Mouse (Mus musculus) heart, postnatal 0 days (tissue): ENCODE data around the gene Coq9.

Experiments
- CTCF ChIP-seq: IDR thresholded peaks from 2 replicates; pipeline ENCODE4 v1.5.1; 2016; ENCODE audit warnings: antibody characterized with exemption, control low read depth, low read depth
- EP300 ChIP-seq: IDR thresholded peaks from 2 replicates; pipeline ENCODE4 v1.6.1; 2016; ENCODE audit warnings: antibody characterized with exemption, low read depth

DNA sequence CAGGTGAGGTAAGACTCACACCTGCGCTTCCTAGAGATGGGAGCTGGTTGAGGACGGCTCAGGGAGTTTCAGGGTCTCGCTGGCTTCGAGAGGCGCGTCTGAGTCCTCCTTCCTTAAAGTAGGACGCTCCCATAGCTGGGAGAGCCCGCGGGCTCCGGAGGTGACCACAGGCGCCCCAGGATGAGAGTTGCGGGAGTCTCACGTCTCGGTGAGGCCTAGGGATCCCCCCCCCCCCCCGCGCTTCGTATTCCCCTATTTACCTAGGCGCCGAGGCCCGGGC, 37.7 kb downstream of the Coq9 start:
- TF ChIP-seq CTCF (no peak), EP300 (no peak)
